Mouse (Mus musculus) liver, postnatal 0 days (tissue): ENCODE results near the gene Hbq1a. TPM values are rescaled to one million over a fixed set of nuclear protein-coding genes. Genes with fewer than 3 reads are reported as not detected.

Experiments used
- ATAC-seq: fragments of 200-750 bp; cut with Nextera tagmentation; 2 replicates; pipeline ENCODE4 v1.8.0; 2017; ENCODE audit warnings: mild to moderate bottlenecking, moderate library complexity
- DNase-seq: peaks from one replicate; pipeline ENCODE4 v3.0.0-alpha.2; 2016
- H3K27ac ChIP-seq: fragments of 300-500 bp; sonication (generic); 2 replicates; pipeline ENCODE4 v1.5.1; 2014; ENCODE audit warnings: antibody characterized with exemption, moderate library complexity, mild to moderate bottlenecking, low read depth
- H3K27me3 ChIP-seq: fragments of 300-500 bp; sonication (generic); 2 replicates; pipeline ENCODE4 v1.6.1; 2014; ENCODE audit warnings: low read length, control low read depth, mixed read lengths; ENCODE audit not compliant: insufficient read depth
- H3K36me3 ChIP-seq: fragments of 300-500 bp; sonication (generic); replicated peaks from 2 replicates; pipeline ENCODE4 v1.6.1; 2014; ENCODE audit warnings: mild to moderate bottlenecking, control low read depth, low read length, moderate library complexity, mixed read lengths; ENCODE audit not compliant: insufficient read depth
- H3K4me1 ChIP-seq: fragments of 300-500 bp; sonication (generic); 2 replicates; pipeline ENCODE4 v1.6.1; 2014; ENCODE audit warnings: antibody characterized with exemption, mild to moderate bottlenecking, control low read depth; ENCODE audit not compliant: insufficient read depth
- H3K4me2 ChIP-seq: fragments of 300-500 bp; sonication (generic); 2 replicates; pipeline ENCODE4 v1.6.1; 2014; ENCODE audit warnings: low read depth, mild to moderate bottlenecking, low read length, moderate library complexity, mixed read lengths
- H3K4me3 ChIP-seq: fragments of 300-500 bp; sonication (generic); 2 replicates; pipeline ENCODE4 v1.5.1; 2014; ENCODE audit warnings: low read depth, low read length
- H3K9ac ChIP-seq: fragments of 300-500 bp; sonication (generic); replicated peaks from 2 replicates; pipeline ENCODE4 v1.6.1; 2014; ENCODE audit warnings: mild to moderate bottlenecking, moderate library complexity
- H3K9me3 ChIP-seq: fragments of 300-500 bp; sonication (generic); 2 replicates; pipeline ENCODE4 v1.6.1; 2016; ENCODE audit warnings: mild to moderate bottlenecking, control low read depth, low read length, mixed read lengths
- CTCF ChIP-seq: sonication (generic); IDR thresholded peaks from 2 replicates; pipeline ENCODE4 v1.5.1; 2016; ENCODE audit warnings: antibody characterized with exemption, low read depth
- EP300 ChIP-seq: IDR thresholded peaks from 2 replicates; pipeline ENCODE4 v1.6.1; 2016; ENCODE audit warnings: antibody characterized with exemption, low read depth, mild to moderate bottlenecking
- WGBS: fragments of 180-500 bp; shearing (Covaris S2); extraction: QIAGEN DNeasy Blood & Tissue Kit; methylation state at CpG from one replicate; pipeline ENCODE4 v1.1.7; 2014; ENCODE audit not compliant: insufficient replicate concordance; 5-methylcytosine and 5-hydroxymethylcytosine counted together
- polyA plus RNA-seq: library from polyadenylated mRNA; unstranded; fragments of >200 nt; fragmentation: Nextera tagmentation; extraction: Ambion mirVana; gene quantifications from 2 replicates; pipeline ENCODE4 v1.2.1, GENCODE M21; 2015

Hbq1a gene
- polyA plus RNA-seq, 1 experiment from 2014 or later = 3.0 TPM

DNA sequence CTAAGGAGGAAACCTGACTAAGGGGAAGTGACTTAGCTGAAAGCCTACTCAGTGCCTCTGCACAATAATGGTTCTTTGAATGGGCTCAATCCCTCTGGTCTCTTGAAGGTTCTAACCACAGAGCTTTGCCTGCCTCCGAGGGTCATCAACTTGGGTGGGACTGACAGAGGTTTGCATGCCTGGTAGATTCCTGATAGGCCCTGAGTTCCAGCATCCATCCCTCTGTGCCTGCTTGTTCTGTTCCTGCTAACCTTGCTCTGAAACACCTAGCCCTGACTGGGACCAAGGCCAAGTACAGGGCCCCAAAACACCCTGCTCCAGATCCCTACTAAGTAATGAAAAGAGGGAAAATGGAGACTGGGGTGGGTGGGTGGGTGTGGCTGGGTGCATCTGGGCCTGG, 3.6 kb downstream of the Hbq1a start:
- Histone ChIP-seq H3K9ac (no peak overlapping the region), H3K4me2 (no peak overlapping the region), H3K4me1 (no peaks in the 10 kb centered on the region), H3K27me3 (no peaks in the 10 kb centered on the region), H3K36me3 (0 out of 2 replicates have a peak, but pooled peaks cover 2% of the 10 kb centered on the region), H3K27ac (no peak overlapping the region), H3K4me3 (no peak overlapping the region), H3K9me3 (no peaks in the 10 kb centered on the region)
- 75% methylated on average over 1 of the region's 1 CpGs for WGBS
- ATAC-seq = no peak
- no peak for TF ChIP-seq EP300
- no peak for TF ChIP-seq CTCF
- no peak for DNase-seq

GRCm38 (mm10) chr11:32307006-32307405, 7.1 kb downstream of the Hbq1a start:
- no peaks in the 10 kb centered on the region for H3K27me3 ChIP-seq
- 45% methylated on average over 1 of the region's 1 CpGs for WGBS
- no peaks in the 10 kb centered on the region for H3K9me3 ChIP-seq
- H3K9ac ChIP-seq = no peak overlapping the region
- no peaks in the 10 kb centered on the region for H3K36me3 ChIP-seq
- no peak overlapping the region for H3K4me3 ChIP-seq
- no peak overlapping the region for H3K4me2 ChIP-seq
- TF ChIP-seq CTCF (no peak), EP300 (no peak)
- H3K4me1 ChIP-seq = no peaks in the 10 kb centered on the region
- DNase-seq (no peak), ATAC-seq (peak; percentile 25; the same call in 1 of the 2 replicates)
- no peak overlapping the region for H3K27ac ChIP-seq

DNA sequence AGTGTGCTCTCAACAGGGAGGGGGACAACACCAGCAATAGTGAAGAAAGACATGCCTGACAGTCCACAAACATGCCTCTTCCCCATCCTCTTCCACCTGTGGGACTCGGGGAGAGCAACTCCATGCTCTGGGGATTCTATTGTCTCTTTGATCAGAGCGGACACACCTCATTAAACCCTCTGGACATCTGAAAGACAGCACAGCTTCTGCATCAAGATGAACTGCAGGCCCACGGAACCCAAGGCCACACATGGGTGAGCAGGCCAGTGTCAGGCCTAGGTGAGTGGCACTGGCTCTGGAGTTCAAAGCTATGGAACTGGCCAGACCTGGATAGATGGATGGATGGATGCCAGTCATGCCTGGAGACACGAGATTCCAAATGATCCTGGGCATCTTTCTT, 9.6 kb downstream of the Hbq1a start:
- WGBS = 60% methylated on average over 4 of the region's 4 CpGs
- ATAC-seq (no peak), DNase-seq (no peak)
- H3K4me1 ChIP-seq = no peaks in the 10 kb centered on the region
- no peak overlapping the region for H3K9ac ChIP-seq
- H3K27ac ChIP-seq = no peak overlapping the region
- H3K9me3 ChIP-seq = no peaks in the 10 kb centered on the region
- no peaks in the 10 kb centered on the region for H3K27me3 ChIP-seq
- TF ChIP-seq EP300 (no peak), CTCF (no peak)
- H3K4me2 ChIP-seq = no peak overlapping the region
- no peaks in the 10 kb centered on the region for H3K36me3 ChIP-seq
- H3K4me3 ChIP-seq = no peak overlapping the region

DNA sequence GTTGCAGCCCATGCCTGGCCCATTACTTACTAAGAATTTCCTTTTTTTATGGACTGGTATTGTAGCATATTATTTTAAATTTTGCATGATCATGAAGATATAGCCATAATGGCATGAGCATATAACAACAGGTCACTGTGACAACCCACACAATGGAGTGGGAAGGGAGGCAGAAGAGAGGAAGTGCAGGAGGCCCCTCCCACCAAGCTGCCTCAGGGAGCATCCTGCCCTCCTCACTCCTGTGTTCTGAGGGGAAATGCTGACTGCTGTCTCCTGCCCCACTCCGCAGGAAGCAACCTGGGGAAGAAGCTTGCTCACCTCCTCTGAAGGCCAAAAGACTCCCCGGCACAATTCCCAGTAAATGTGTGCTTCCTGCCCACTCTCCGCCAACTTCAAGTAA, 10.1 kb downstream of the Hbq1a start:
- ATAC-seq (no peak), DNase-seq (no peak)
- no peak overlapping the region for H3K4me2 ChIP-seq
- H3K9me3 ChIP-seq = no peaks in the 10 kb centered on the region
- 62% methylated on average over 3 of the region's 3 CpGs for WGBS
- TF ChIP-seq CTCF (no peak), EP300 (no peak)
- no peak overlapping the region for H3K27ac ChIP-seq
- H3K36me3 ChIP-seq = no peaks in the 10 kb centered on the region
- H3K9ac ChIP-seq = no peak overlapping the region
- no peaks in the 10 kb centered on the region for H3K27me3 ChIP-seq
- H3K4me1 ChIP-seq = no peaks in the 10 kb centered on the region
- no peak overlapping the region for H3K4me3 ChIP-seq

GRCm38 (mm10) chr11:32316009-32316408, 16.1 kb downstream of the Hbq1a start:
- no peak for DNase-seq

DNA sequence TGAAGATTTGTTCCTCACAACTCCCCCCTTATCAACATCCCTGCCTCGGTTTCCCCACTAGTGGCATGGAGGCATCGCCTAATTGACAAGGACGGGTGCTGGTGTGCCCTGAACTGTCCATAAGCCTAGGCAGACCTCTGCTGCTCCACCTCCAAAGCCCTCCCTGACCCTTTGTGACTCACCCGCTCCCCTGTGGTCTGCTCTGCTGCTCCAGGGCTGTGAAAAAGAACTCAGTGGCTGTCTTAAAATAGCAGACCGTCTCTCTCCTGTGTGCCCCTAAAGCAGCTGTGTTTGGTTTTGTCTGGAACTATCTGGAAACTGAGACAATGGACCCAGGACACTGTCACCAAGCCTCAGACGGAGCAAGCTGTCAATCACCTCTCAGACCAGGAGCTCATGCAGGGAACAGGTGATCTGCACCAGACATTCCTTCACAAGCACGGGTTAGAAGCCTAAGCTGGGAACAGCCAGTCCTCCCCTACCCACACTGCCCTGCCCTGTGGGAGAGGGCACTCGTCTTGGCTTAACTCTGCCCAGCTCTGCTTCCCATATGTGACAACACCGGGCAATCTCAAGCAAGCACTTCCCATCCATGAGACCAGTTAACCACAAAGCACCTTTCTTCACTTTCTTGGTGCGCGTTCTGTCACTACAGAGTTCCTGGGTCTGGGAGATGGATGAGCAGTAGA, 20.8 kb downstream of the Hbq1a start:
- DNase-seq (no peak), ATAC-seq (no peak)
- Histone ChIP-seq H3K36me3 (no peaks in the 10 kb centered on the region), H3K4me1 (0 out of 2 replicates have a peak, but pooled peaks cover 3% of the 10 kb centered on the region), H3K9ac (no peak overlapping the region), H3K4me3 (no peak overlapping the region), H3K4me2 (no peak overlapping the region), H3K27ac (no peak overlapping the region), H3K27me3 (peaks cover 4% of the 10 kb centered on the region; the same call in 1 of the 2 replicates), H3K9me3 (no peaks in the 10 kb centered on the region)
- 51% methylated on average over 11 of the region's 11 CpGs for WGBS
- TF ChIP-seq EP300 (no peak), CTCF (no peak)

More at GRCm38 (mm10) chr11:32316009-32316408, 16.1 kb downstream of the Hbq1a start:
- TF ChIP-seq EP300 (no peak), CTCF (no peak)
- Histone ChIP-seq H3K9ac (no peak overlapping the region), H3K27me3 (no peaks in the 10 kb centered on the region), H3K4me3 (no peak overlapping the region), H3K9me3 (no peaks in the 10 kb centered on the region), H3K4me2 (no peak overlapping the region), H3K27ac (no peak overlapping the region), H3K4me1 (no peaks in the 10 kb centered on the region), H3K36me3 (no peaks in the 10 kb centered on the region)
- ATAC-seq = no peak
- WGBS = 65% methylated on average over 3 of the region's 3 CpGs
